Mouse (Mus musculus) small intestine, adult 2 months (tissue): Measurements from ENCODE around the gene Gm815. TPM values are rescaled to one million over a fixed set of nuclear protein-coding genes. Genes with fewer than 3 reads are reported as not detected.

Experiments used
- H3K27ac ChIP-seq: fragments of 200-500 bp; 2 replicates; pipeline ENCODE4 v1.5.1; 2012; ENCODE audit warnings: low read depth, low read length, control low read depth, inconsistent platforms; ENCODE audit not compliant: insufficient read depth
- H3K27me3 ChIP-seq: fragments of 200-500 bp; 2 replicates; pipeline ENCODE4 v1.6.1; 2012; ENCODE audit warnings: mild to moderate bottlenecking, moderate library complexity, low read length, inconsistent platforms; ENCODE audit not compliant: control insufficient read depth, insufficient read depth
- H3K36me3 ChIP-seq: fragments of 200-500 bp; 2 replicates; pipeline ENCODE4 v1.6.1; 2012; ENCODE audit warnings: mild to moderate bottlenecking, low read length, control low read depth, inconsistent platforms; ENCODE audit not compliant: control insufficient read depth, insufficient read depth
- H3K4me1 ChIP-seq: fragments of 200-500 bp; 2 replicates; pipeline ENCODE4 v1.6.1; 2012; ENCODE audit warnings: low read length, inconsistent platforms, mixed read lengths; ENCODE audit not compliant: control insufficient read depth, insufficient read depth, insufficient read length
- H3K4me3 ChIP-seq: fragments of 200-500 bp; 2 replicates; pipeline ENCODE4 v1.5.1; 2012; ENCODE audit warnings: low read depth, mild to moderate bottlenecking, control low read depth, inconsistent platforms, low read length, moderate library complexity
- CTCF ChIP-seq: fragments of 200-500 bp; IDR thresholded peaks from 2 replicates; pipeline ENCODE4 v1.5.1; 2012; ENCODE audit warnings: low read depth, mild to moderate bottlenecking, control low read depth, inconsistent platforms, low read length, moderate library complexity, mixed read lengths; ENCODE audit not compliant: insufficient replicate concordance, insufficient read length; ENCODE audit errors: extremely low read depth
- POLR2A ChIP-seq: fragments of 200-500 bp; IDR thresholded peaks from 2 replicates; pipeline ENCODE4 v1.6.1; 2012; ENCODE audit warnings: low read depth, mild to moderate bottlenecking, control low read depth, inconsistent platforms, low read length, moderate library complexity
- WGBS: fragments of 180-500 bp; shearing (Covaris S2); methylation state at CpG from one replicate; pipeline ENCODE4 v1.1.7; 2018; 5-methylcytosine and 5-hydroxymethylcytosine counted together
- polyA plus RNA-seq: library from polyadenylated mRNA; depleted of rRNA; stranded (reverse); fragments of >200 nt; gene quantifications from 2 replicates; pipeline ENCODE4 v1.2.3, GENCODE M21; 2012

The Gm815 gene
- polyA plus RNA-seq, 1 experiment: not detected

- H3K27ac ChIP-seq: no peak overlapping the region
- H3K4me1 ChIP-seq: no peaks in the 10 kb centered on the region
- no peak overlapping the region for H3K4me3 ChIP-seq
- H3K27me3 ChIP-seq: no peaks in the 10 kb centered on the region
- TF ChIP-seq POLR2A (no peak), CTCF (no peak)
- WGBS: 55% methylated on average over 2 of the region's 2 CpGs
- H3K36me3 ChIP-seq: no peaks in the 10 kb centered on the region
These were observed 35.1 kb downstream of the Gm815 start for GRCm38 (mm10) chr19:26920816-26921215.

DNA sequence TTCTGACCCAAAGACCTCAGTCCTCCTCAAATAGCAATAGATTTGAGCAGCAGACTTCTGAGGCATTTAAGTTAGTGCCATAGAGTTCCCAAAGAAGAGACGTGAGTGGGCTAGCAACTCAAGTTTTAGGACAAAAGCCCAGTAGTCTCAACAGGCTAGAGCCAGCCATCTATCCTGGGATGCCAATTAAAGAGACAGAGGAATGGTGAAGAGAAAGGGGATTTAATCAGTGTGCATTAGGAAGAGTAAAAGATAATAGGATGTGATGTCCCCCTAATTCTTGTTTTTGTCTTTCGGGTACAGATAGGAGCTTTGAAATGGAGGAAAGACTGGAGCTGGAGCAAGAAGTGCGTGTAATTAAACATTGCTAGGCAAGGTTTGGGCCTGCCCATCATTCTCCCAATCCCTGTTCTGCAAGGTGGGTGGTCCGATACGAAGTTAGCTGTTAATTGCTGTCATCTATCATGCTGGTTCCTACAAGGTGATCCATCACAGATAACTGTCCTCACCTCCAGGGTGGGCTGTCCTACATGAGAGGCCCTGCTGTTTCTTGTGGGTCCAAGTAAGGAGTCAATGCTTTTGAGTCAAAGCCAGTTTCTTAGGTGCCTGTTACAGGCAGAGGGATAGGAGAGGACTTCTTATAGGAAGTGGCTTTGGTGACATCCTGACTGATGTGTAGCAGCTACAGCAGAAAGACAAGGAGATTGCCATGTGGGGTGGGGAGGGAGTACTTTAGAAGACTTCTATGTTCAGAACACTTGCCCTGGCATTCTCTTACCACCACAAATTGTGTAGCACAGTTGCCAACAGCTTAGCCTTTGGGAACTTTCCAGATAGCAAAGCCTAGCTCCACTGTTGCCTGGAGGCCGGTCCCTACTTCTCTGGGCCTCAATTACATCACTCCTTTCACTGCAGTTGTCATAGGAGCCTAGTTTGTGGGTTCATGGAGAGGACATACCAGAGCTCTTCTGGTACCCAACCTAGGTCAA is 44.9 kb downstream of the Gm815 start:
- WGBS: 73% methylated on average over 6 of the region's 6 CpGs
- H3K36me3 ChIP-seq: no peaks in the 10 kb centered on the region
- H3K4me3 ChIP-seq: no peak overlapping the region
- H3K4me1 ChIP-seq: no peaks in the 10 kb centered on the region
- H3K27me3 ChIP-seq: no peaks in the 10 kb centered on the region
- TF ChIP-seq CTCF: no peak
- TF ChIP-seq POLR2A: no peak
- H3K27ac ChIP-seq: no peak overlapping the region

- Histone ChIP-seq H3K36me3 (no peaks in the 10 kb centered on the region), H3K4me1 (no peaks in the 10 kb centered on the region), H3K27me3 (no peaks in the 10 kb centered on the region), H3K27ac (no peak overlapping the region), H3K4me3 (no peak overlapping the region)
- TF ChIP-seq CTCF (no peak), POLR2A (no peak)
- whole genome bisulfite sequencing: 74% methylated on average over 2 of the region's 2 CpGs
These were observed 48.5 kb downstream of the Gm815 start for GRCm38 (mm10) chr19:26934186-26934585.
